Mouse (Mus musculus) testis, adult 2 months (tissue): Measurements from ENCODE around the gene Lipn. TPM values are rescaled to one million over a fixed set of nuclear protein-coding genes. Genes with fewer than 3 reads are reported as not detected.

Experiments
- H3K27ac ChIP-seq: fragments of 200-500 bp; 2 replicates; pipeline ENCODE4 v1.5.1; 2012; ENCODE audit warnings: low read depth, low read length; ENCODE audit not compliant: control insufficient read depth, insufficient read depth
- H3K27me3 ChIP-seq: fragments of 200-500 bp; 2 replicates; pipeline ENCODE4 v1.6.1; 2012; ENCODE audit warnings: mild to moderate bottlenecking, low read length, moderate library complexity; ENCODE audit not compliant: control insufficient read depth, insufficient read depth
- H3K36me3 ChIP-seq: fragments of 200-500 bp; 2 replicates; pipeline ENCODE4 v1.6.1; 2012; ENCODE audit warnings: mild to moderate bottlenecking, low read length; ENCODE audit not compliant: control insufficient read depth, insufficient read depth
- H3K4me1 ChIP-seq: fragments of 200-500 bp; 2 replicates; pipeline ENCODE4 v1.6.1; 2012; ENCODE audit warnings: low read length; ENCODE audit not compliant: control insufficient read depth, insufficient read depth
- H3K4me3 ChIP-seq: fragments of 200-500 bp; 2 replicates; pipeline ENCODE4 v1.5.1; 2012; ENCODE audit warnings: low read depth, mild to moderate bottlenecking, low read length, moderate library complexity, mixed read lengths; ENCODE audit not compliant: control insufficient read depth
- CTCF ChIP-seq: fragments of 200-500 bp; IDR thresholded peaks from 2 replicates; pipeline ENCODE4 v1.5.1; 2012; ENCODE audit warnings: low read depth, mild to moderate bottlenecking, inconsistent platforms, low read length, moderate library complexity; ENCODE audit not compliant: control insufficient read depth, insufficient read depth, insufficient replicate concordance
- POLR2A ChIP-seq: fragments of 200-500 bp; IDR thresholded peaks from 2 replicates; pipeline ENCODE4 v1.6.1; 2012; ENCODE audit warnings: low read depth, mild to moderate bottlenecking, inconsistent platforms, low read length, moderate library complexity; ENCODE audit not compliant: control insufficient read depth
- polyA plus RNA-seq: library from polyadenylated mRNA; depleted of rRNA; stranded (reverse); fragments of >200 nt; gene quantifications from 2 replicates; pipeline ENCODE4 v1.2.3, GENCODE M21; 2012; rRNA removed

The Lipn gene
- polyA plus RNA-seq: not detected in 2 replicates

DNA sequence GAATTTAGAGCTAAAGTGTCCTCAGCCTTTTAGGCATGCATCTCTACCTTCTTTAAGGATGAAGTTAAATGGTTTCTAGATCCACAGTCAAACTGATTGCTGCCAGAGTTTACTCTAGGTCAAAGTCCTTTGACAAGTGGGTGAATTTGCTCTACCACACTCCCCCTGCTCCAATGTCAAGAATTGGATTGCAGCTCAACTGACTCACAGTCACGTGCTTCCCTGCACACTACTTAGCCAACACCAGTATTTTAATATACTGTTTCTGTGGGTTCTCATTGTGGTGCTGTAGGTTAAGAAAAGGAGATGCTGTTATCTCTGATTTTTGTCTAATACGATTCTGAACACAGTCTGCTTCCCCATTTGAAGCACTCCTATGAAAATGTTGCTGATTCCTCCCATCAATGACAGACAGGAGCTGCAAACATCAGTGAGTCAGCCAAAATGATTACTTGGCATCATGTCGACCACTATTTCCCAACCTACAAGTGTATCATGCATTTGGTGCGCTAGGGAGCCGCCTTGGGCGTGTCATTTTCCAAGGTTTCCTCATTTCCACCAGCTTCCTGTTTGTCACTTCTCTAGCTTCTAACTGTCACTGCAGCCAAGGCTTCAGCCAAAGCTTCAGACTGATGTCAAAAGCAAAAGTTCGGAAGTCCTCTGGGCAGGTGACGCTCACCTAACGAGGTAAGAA, at the start of gene Lipn:
Lipn (plus strand) TSS at position 580 of the 694 bp plus-strand sequence.
- H3K4me3 ChIP-seq: no peak within 1 kb of the TSS
- no peaks in the 10 kb centered on the region for H3K27me3 ChIP-seq
- no peak within 1 kb of the TSS for H3K27ac ChIP-seq
- H3K4me1 ChIP-seq: no peaks in the 10 kb centered on the region
- H3K36me3 ChIP-seq: no peaks in the 10 kb centered on the region
- TF ChIP-seq POLR2A (no peak), CTCF (no peak)

DNA sequence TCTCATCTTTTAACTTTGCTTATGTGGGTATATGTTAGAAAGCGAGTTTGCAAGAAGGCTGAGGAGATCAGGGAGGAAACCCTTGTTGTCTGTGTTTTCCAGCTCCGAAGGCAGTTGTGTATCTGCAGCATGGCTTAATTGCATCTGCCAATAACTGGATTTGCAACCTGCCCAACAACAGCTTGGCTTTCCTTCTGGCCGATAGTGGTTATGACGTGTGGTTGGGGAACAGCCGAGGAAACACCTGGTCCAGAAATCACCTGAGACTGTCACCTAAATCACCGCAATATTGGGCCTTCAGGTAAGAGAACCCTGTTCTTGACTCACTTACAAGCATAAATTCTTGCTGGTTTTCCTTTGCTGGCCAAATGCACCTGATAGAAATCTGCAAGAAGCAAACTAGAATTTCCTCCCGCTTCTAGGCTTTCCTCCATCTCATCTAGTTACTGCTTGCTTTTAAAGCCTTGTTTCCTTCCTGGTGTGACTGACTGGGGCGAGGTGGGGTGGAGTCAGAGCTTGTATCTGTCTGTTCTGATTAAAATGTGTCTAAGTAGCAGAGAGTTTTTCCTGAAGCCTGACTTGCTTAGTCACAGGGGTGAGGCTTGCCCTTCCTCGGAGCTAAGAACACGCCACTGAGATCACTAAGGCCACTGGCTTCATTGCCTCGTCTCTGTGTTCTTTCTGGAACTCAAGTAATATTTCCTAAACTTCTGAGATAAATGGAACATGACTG, 45.6 kb upstream of the Lipn start:
- TF ChIP-seq CTCF (no peak), POLR2A (no peak)
- no peaks in the 10 kb centered on the region for H3K36me3 ChIP-seq
- no peaks in the 10 kb centered on the region for H3K27me3 ChIP-seq
- H3K4me3 ChIP-seq: no peak overlapping the region
- no peaks in the 10 kb centered on the region for H3K4me1 ChIP-seq
- H3K27ac ChIP-seq: no peak overlapping the region

GRCm38 (mm10) chr19:34022759-34023158, 44.4 kb upstream of the Lipn start:
- Histone ChIP-seq H3K36me3 (no peaks in the 10 kb centered on the region), H3K4me3 (no peak overlapping the region), H3K27ac (no peak overlapping the region), H3K4me1 (no peaks in the 10 kb centered on the region), H3K27me3 (no peaks in the 10 kb centered on the region)
- TF ChIP-seq POLR2A (no peak), CTCF (no peak)

DNA sequence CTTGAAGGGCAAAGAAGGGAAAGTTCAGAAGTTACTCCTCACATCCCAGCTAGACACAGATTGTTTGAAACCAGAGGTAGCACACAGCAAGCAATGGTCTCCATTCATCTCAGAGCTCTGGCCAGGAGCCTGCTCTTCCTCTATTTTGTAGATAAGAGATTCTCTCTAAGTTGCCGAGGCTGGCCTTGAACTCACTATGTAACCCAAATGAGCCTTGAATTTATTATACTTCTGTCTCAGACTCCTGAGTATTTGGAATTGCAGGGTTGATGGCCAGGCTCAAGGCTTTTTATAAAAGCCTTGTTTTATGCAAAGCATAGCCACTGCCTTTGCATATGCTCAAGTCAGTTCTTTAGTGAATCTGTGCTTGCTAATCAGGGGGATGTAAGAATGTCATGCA, 27.4 kb upstream of the Lipn start:
- no peak overlapping the region for H3K27ac ChIP-seq
- no peaks in the 10 kb centered on the region for H3K36me3 ChIP-seq
- no peak overlapping the region for H3K4me3 ChIP-seq
- H3K4me1 ChIP-seq: no peaks in the 10 kb centered on the region
- no peaks in the 10 kb centered on the region for H3K27me3 ChIP-seq
- TF ChIP-seq CTCF (no peak), POLR2A (no peak)

DNA sequence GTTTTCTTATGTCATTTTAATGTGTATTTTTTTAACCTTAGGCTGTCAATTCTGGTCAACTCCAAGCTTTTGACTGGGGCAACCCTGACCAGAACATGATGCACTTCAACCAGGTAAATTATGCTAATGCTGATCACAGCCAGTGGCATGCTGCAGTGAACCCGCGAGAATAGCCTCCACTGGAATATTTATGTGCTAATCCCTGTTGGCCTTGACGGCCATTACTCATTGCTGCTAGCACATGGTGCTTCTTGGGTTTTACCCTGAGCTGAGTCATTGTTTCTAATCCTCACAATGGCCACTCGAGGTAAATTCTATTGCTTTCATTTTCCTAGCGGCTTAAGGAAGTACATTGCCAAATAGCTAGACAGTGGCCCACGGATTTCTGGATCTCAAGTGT, 24.1 kb upstream of the Lipn start:
- no peak for TF ChIP-seq POLR2A
- no peak for TF ChIP-seq CTCF
- H3K4me3 ChIP-seq: no peak overlapping the region
- H3K27ac ChIP-seq: no peak overlapping the region
- no peaks in the 10 kb centered on the region for H3K27me3 ChIP-seq
- no peaks in the 10 kb centered on the region for H3K36me3 ChIP-seq
- no peaks in the 10 kb centered on the region for H3K4me1 ChIP-seq

DNA sequence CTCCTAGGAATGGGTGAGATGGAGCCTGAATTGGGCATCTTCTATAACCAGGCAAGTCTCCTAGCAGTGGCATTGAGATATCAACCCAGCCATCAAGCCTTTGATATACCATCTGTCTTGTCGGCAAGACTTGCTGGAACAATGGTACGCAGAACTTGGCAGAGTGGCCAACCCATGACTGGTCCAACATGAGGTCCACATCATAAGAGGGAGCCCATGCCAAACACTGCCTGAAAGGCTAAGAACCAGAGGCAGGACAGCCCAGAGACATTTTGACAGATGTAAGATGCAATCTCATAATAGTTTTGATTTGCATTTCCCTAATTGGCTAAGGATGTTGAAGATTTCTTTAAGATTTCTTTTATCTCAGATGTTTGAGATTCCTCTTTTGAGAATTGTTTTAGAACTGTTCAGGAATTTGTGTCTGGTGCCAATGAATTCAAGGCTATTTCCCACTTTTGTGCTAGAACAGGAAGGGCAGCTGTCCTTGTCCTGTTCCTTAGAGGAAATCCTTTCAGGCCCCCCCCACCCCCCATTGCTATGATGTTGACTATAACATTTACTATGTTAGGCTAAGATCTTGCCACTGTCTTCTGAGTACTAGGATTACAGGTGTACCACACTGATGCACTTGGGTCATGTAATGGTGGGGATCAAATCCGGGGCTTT, 17.7 kb upstream of the Lipn start:
- Histone ChIP-seq H3K36me3 (no peaks in the 10 kb centered on the region), H3K27ac (no peak overlapping the region), H3K4me1 (no peaks in the 10 kb centered on the region), H3K27me3 (no peaks in the 10 kb centered on the region), H3K4me3 (no peak overlapping the region)
- no peak for TF ChIP-seq CTCF
- no peak for TF ChIP-seq POLR2A

- no peaks in the 10 kb centered on the region for H3K27me3 ChIP-seq
- no peak for TF ChIP-seq POLR2A
- no peak for TF ChIP-seq CTCF
- H3K36me3 ChIP-seq: no peaks in the 10 kb centered on the region
- no peaks in the 10 kb centered on the region for H3K4me1 ChIP-seq
- H3K4me3 ChIP-seq: no peak overlapping the region
- H3K27ac ChIP-seq: no peak overlapping the region
Observed at GRCm38 (mm10) chr19:34051502-34051901, 15.7 kb upstream of the Lipn start.
